Mouse (Mus musculus) cerebellum, adult 9-10 months (tissue): Measurements from ENCODE around the gene Osbpl9.

Experiments used
- DNase-seq: peaks from one replicate; pipeline ENCODE4 v3.0.0; 2022

Gene Osbpl9

DNA sequence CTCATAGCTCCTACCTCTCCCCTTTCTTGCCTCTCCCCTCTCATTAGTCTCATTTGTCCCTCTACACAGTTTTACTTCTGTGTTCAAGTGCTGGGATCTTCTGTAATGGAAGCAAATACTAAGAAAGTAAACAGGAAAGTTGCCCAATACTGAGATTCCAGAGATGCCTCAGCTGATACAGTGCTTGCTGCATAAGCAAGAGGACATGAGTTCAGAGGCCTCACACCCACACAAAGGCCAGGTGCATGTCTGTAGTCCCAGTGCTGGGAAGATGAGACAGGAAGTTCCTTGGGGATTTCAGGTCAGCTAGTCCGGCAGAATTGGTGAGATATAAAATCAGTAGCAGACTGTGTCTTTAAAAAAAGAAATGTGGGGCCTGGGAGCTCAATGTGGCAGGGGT, 2.3 kb upstream of the Osbpl9 start:
- DNase-seq: no peak

DNA sequence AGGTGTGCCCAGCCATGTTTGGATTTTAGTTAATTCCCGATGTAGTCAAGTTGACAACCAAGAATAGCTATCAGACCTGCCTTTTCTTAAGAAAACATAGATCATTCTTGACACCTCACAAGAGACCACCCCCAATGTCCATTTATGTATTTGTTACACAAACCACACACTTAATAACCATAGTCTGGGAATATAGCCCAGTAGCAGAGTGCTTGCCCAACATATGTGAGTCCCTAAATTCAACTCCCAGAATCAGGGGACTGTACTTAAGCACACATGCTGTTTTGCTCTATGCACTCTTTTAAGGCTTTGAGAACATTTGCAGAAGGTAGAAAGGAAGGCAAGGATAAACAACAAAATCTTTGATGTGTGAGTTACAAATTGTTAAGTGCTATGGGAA, 1.9 kb upstream of the Osbpl9 start:
- DNase-seq: no peak

DNA sequence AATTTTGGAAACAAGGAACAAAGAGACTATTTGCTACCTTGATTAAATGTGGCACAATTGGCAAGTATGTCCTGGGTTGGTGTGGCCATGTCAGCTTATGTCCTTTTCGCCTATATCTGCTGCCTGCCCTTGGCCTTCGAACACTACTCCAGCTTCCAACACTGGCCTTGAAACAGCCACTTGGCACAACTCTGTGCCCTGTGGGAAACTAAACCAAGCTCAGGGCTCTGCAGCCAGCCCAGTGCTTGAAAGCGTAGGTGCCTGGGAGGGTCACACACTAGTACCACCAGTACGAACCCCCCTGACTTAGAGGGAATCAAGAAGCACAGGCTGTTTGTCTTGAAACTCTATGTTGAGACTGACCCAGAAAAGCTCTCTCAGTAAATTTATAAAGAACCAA, 3.0 kb downstream of the Osbpl9 start:
- DNase-seq: no peak

DNA sequence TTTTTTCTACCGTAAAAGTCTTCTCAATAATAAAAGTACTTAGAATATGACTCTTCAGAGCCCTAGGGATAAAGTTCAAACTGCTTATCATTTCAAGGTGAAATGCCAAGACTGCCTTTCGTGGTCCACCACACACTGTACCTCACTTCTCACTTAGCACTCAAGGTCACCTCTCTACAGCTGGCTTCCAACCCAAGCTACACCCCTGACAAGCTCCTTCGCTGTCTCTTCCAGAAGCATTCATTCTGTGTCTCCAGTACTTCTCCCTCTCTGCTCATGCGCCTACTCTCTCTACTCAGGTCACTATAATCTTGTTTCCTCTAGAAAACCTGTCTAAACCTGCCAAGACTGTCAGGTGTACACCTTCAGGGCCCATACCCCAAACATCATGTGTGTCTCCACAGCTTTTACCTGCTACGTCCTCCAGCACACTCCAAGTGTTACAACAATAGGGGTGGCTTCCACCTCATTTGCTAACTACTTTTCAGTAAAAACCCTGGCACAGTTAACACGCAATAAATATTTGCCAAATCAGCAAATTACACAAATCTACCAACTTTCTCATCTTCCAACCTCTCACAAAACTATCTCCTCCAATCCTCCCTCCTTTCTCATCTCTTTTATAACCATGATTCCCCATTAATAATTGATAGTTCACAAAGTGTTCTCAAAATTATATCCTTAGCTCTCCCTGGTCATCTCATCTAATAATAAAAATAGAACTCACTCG, 6.0 kb downstream of the Osbpl9 start:
- no peak for DNase-seq

DNA sequence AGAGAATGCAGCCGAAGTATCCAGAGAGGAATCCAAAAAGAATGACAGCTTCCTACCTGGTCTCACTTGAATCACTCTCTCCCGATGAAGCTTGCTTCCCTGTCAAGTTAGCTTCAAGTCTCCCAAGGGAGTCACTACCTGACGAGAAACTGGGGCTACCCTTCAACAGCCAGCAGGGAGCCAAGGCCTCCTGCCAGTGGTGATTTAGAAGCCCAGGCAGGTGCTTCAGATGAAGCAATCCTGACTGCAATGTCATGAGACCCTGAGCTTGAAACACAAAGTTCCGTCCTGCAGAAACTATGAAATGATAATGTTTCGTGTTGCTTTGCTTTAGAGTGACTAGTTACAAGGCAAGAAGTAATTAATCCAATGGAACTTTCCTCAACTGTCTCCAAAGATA, 8.2 kb downstream of the Osbpl9 start:
- no peak for DNase-seq

DNA sequence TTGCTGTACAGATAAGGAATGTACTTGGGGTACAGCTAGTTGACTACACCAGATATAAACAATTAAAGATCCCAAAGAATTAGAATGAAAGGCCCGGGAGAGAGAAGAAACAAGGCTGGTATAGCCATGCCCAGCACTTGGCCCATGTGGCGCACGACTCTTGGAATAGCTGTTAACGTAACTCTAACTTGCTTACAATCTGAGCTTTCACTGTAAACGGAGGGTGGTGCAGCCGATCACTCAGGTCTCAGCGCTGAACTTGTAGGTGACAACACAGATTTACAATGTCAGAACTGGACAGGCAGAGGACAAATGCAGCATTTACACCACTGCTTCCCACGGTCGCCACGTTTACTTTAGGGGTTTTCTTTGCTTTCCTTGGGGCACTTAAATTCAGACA, 10.5 kb downstream of the Osbpl9 start:
- no peak for DNase-seq

DNA sequence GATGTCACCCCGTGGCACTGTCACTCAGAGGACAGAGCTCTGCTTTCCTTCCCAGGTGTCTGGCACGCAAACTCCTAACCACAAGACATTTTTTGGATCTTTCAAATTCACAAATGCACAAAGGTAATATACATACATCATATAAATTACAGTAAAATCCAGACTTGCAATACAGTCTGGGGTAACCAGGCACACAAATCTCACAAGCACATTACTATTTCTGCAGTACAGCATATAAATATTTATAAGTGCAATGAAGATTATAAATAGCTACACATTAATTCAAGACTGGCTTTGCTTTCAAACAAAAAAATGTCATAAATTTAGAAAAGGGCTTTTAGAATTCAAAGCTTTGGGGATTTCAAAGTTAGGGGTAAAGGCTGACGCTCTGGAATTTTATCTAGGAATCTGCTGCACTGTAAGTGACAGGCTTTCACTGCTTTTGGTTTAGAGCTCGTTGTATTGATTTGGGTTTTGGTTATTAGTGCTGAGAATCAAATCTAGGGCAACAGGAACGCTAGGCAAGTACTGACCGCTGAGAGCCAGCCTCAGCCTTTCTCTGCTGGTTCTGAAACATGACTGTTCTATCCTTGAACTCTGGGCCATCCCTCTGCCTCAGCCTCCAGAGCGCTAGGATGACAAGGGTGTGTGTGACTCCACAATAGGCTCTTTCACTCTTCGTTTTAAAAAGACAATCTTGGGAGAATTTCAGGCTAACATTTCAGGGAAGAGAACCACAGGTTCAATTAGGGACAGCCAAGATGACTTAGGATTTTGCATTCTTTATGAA, 16.3 kb downstream of the Osbpl9 start:
- no peak for DNase-seq

DNA sequence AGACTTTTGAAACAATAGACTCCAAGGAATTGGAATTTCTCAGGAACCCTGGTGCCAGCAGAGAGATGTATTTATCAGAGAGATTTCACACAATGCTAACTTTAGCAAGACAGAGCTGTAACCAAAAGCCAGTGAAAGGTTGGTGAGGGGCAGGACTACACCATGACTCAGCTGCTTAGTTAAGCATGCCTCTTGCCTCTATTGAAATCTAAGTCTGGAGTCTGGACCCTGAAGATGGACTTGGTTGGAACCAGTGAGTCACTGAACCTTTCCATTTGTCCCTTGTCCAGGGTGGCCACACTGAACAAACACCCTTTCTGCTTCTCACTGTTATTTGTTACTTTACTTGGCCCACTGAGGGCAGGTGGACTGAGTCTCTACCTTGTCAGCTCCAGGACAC, 26.4 kb downstream of the Osbpl9 start:
- DNase-seq: no peak

DNA sequence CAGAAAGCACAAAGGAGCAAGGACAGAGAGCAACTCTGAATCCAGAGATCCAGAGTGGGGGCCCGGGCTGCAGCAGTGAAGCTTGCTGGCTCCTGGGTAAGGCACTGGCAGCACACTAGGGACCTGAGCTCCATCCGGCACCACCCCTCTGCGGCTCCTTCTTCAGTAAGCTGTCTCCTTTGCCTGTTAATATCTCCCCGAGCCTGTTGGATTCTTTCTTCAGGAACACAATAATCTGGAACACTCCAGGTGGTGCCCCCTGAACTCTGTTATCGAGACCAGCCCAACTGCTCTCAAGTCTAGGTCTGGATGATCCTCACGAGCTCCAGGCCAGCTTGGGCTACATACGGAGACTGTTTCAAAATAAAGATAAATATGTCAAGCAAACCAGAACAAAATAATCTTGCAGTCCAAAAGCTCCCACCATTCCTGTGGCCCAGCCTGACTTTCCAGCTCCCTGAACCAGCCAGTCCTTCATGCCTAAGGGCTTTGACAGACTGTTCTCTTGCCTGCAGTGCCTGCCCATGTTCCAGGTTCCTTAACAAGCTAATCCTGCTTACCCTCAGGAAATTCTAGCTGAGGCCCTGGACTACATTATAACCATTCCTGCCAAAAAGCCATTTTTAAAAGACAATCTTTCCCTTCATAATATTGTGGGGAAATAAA, 28.2 kb downstream of the Osbpl9 start:
- no peak for DNase-seq

DNA sequence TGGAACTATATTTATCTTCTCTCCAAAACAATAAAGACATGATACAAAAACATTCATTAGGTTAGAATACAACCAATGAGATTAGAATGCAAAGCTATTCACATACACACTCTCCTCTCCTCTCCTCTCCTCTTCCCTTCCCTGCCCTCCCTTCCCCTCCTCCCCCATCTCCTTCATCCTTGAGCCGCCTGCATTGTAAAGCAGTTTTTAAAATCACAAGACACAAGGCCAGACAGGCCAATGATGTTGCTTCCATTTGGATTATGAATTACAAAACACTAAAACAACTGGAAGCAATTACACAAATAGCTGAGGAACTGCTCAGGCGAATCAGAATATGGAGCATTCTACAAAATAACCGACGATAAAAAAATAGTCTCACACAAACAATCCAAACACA, 28.7 kb downstream of the Osbpl9 start:
- DNase-seq: no peak

DNA sequence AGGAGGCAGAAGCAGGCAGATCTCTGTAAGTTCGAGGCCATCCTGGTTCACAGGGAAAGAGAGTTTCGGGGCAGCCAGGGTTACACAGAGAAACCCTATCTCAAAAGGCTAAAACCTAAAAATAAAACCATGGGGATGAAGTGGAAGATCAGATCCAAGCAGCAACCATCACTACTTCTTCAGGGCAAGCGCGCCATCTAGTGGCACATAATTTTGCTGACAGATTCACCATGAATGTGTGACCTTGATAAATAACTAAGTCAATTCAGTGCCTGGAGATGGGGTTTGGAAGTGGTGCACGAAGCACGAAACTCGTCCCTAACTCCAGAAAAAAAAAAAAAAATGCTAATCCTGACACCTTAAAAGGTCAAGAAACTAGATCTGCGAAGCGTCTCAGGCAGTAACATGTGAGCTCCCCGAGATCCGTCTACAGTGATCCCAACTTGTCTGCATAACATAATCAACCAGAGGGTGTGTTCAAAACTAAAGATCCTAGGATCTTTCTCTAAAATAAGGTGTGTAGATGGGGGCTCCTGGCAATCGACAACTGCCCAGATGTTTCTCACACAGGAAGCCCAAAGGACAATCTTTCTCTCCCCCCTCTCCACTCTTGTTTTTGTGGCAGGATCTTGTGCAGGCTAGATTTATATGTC, 36.4 kb downstream of the Osbpl9 start:
- peak; percentile 92 for DNase-seq

DNA sequence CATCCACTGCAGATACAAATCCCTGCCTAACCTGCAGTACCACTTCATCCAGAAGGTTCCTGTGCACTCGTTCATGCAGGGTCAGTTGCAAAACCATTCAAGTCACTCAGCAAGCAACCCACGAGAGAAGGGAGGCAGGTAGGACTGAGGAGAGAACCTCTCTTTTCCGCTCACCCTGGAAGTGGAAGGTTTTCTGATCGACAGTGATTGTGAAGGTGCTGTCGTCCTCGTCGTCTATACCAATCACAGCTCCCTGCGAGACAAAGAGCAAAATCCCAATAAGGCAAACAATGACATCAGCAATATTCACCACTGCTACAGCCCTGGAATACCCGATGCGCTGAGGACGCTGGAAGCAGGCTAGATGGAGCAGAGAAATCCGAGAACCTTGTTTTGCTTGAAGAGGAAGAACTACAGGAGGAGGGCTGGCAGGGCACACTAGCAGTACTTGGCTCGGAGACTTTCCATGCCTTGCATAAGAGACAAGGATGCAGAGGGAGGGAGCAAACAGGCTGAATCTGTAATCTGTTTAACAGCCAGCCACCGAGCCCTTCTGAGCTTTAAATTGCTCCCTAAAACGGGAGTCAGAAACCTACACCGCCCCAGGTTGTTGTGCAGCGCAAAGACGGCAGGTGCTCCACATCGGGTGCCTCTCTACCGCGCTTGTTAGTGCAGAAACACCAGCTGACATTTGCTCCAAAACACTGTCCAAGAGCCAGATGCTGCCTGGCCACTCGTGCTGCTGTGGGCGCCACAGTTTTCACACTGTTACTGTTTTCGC, 45.4 kb downstream of the Osbpl9 start:
- DNase-seq: peak; percentile 76

DNA sequence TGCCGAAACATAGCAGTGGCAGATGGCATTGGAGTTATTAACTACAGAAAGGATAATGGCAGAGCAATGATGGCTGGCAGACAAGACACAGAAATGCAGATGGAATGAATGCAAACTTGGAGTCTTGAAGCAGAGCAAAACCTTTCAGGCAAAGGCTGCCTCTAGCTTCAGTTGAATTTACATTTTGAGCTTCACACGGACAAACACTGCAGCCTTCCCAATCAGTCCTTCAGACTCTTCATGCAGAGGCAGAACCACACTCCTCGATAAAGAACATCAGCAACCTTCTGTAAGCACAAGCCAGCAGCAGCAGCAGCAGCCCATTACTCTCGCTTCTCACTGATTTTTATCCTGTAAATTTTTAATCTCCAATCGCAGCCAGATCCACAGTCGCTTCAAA, 46.0 kb downstream of the Osbpl9 start:
- peak; percentile 50 for DNase-seq

DNA sequence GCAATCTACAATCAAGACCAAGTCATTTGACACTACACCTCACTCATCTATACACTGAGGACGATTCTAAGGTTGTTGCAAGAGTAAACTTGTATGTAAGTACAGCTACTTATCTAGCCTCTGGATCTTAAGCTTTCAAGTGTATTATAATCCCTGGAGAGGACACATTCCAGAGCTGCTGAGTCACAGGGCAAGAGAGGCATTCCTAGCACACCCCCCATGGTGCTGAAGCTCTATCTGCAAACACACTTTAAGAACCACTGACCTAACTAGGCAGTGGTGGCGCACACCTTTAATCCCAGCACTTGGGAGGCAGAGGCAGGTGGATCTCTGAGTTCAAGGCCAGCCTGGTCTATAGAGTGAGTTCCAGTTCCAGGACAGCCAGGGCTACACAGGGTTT, 51.9 kb downstream of the Osbpl9 start:
- DNase-seq: no peak

DNA sequence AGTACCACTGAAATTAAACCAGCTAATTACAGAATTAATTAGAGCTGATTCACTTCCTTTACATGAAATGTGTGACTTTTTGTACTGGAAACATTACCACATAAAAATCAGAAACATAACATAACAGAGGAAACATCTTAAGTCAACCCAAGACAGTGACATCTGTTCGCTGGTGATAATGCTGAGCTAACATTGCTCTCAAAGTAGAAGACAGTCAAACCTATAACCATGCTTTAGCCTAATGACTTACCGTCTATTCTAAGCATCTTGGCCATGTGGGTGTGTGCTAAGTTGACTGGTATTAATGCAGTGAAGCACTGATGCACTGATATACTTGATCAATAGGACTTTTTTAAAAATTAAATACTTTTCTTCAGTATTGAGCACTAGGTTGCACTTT, 52.7 kb downstream of the Osbpl9 start:
- DNase-seq: no peak

DNA sequence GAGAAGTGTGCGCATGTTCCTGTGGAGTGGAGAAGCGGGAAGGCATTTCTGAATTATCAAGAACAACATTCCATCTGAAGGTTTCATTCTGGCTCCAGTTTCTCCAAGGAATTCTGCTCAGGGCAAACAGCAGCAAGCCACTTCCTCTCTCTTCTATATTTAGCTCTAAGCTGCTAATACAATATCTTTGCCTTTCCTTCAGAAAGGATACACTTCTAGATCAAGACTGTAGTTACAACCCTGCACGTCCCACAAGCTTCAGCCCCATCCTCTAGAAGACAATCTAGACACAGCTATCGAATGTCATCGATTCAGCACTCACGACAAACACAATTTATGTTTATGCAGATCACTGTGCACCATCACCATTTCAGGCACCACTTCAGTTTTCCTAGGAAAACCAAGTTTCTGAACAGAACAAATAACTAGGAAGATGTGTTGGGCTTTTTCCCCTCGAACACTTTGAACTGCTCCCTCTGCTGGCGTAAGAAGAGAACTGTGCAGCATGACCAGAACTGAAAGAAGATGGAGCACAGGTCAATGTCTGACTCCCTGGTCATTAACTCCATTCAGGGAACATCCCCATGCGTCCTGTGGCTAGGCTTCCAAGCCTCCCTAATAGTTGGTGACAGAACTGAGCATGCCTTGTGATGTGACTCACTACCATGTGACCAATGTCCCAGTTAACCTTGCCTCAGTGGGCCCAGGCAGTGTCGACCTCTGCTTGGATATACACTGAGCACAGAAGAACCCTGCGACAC, 54.6 kb downstream of the Osbpl9 start:
- peak; percentile 50 for DNase-seq

DNA sequence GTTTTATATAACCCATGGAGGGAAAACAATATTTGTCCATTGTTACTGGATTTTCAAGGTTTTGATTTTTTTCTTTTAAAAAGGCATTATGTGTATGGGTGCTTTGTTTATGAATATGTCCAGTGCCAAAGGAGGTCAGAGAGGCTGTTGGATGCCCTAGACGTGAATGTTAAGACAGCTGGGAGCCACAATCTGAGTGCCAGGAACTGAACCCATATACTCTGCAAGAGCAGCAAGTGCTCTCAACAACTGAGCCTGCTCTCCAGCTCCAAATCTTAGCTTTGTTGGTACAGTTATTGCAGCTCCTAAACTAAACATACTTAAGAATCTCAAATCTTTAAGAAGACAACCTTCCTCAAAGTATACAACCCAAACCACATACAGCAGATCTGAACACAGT, 59.0 kb downstream of the Osbpl9 start:
- no peak for DNase-seq

DNA sequence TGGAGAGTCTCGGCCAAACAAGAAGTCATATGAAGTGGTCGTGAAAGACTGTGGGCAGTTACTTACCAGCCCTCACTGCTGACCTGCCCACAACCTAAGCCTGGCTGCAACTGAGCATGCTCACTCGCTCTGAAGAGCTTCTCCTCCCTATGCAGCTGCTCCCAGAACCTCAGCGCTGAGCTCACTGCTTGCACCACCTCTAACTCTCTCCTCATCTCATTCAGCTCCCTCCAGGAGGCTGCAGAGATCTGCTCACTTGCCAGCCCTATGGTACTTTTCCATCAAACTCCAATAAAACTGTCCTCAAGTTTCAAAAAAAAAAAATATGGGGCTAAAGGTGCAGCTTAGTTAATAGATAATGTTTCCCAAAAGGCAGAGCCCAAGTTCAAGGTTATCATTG, 63.5 kb downstream of the Osbpl9 start:
- no peak for DNase-seq

DNA sequence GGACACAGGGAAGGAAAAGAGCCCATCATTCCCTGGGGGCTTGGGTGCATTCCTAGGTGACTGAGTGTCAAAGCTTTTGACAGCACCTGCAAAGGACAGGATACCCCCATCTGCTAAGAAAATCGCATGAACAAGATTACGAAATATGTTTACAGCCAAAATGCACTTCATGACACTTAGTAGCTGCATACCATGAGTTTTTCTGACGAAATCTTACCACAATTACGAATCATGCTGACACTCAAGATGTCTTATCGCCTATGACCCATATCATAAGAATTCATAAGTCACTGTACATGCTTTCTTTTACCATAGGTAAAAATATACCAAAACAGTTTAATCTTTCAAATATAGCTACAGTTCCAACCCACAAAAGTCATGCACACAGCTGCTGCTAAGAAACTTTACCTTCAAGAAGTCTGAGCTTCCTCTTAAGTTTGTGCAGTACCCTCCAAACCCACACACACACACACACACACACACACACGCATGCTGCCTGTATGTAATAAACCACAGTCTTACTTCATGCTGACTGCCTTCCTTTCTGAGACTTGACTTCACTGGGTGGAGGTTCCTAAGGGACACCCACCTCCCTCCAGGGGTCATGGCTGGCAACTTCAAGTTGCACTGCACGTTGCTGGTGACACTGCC, 65.5 kb downstream of the Osbpl9 start:
- no peak for DNase-seq

DNA sequence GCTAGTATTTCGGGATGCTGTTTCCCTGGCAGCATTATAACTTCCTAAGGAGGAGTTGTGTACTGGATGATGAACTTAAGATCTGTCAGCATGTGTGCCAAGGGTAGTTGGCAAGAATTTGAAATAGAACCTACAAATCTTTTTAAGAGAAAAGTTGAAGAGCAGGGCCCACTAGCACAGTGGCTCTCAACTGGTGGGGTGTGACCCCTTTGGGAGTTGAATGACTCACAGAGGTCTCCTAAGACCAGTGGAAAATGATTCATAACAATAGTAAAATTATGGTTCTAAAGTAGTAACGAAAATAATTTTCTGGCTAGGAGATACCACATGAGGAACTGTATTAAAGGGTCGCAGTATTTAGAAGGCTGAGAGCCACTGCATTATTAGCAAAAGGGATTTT, 67.1 kb downstream of the Osbpl9 start:
- no peak for DNase-seq

DNA sequence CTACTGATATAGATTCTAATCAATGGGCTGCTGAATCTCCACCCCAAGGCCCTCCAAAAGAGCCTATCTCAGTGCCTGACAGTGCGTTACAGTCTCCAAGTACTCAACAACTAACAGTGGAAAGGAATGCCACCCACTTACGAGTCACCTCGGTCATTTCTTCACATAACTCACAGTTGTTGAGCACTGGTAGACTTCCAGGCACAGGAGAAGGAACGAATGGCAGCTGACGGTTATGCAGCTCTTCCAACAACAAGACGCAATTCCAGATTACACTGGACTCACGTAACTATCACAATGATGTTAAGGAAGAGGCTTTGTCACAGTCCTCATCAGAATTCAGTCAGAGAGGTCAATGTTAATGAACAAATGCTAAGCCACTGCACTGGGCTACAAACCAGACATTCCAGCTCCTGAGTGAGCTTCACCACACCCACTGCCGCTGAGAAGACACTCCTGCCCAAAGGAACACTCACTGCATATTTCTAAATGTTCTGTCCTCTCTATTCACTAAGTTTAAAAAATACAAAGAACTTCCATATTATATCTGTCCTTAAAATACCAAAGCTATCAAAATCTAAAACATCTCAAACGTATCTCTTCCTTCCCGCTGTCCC, 70.7 kb downstream of the Osbpl9 start:
- no peak for DNase-seq
